Mouse (Mus musculus): ENCODE measurements around the gene Tiam1. TPM values are rescaled to one million over a fixed set of nuclear protein-coding genes. Genes with fewer than 3 reads are reported as not detected.

Gene Tiam1
- polyA plus RNA-seq, 1 experiment, result 10.7 TPM

- no peak for TF ChIP-seq POLR2A (IDR thresholded peaks at IDR 0.05; ENCODE audit: borderline replicate concordance, control insufficient read depth, low read depth, low read length)
- TF ChIP-seq CTCF (IDR thresholded peaks at IDR 0.05; ENCODE audit: control insufficient read depth, insufficient read depth, low read length), result peak; percentile 56
- no peaks in the 10 kb centered on the region for H3K4me1 ChIP-seq (ENCODE audit: control insufficient read depth, insufficient read depth, low read length)
- no peak overlapping the region for H3K27ac ChIP-seq (ENCODE audit: control insufficient read depth, insufficient read depth, low read depth, low read length, poor library complexity)
- no peak overlapping the region for H3K4me3 ChIP-seq (replicated peaks; ENCODE audit: control insufficient read depth, low read depth, low read length)
- 34% methylated on average over 5 of the region's 5 CpGs for WGBS
These were observed 299.0 kb downstream of the Tiam1 start for GRCm38 (mm10) chr16:89844580-89844979.

DNA sequence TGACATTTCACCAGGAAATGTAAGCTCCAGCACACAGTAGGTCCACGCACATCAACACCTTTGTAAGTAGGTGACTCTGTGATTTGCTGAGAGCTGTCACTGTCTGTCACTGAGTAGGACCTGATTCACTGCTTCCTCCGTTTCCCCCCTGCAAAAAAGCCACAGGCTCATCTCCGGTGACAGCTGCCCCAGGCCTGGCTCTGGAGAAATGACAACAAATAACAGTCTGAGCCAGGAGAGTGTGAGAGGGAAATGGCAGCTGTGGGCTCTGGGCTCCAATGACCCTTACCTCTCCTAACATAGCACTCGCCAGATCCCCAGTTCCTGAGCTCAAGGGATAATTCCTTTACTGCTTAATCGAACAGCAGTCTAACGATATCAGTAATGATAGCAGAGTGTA, 301.7 kb downstream of the Tiam1 start:
- Histone ChIP-seq H3K4me3 (replicated peaks; ENCODE audit: control insufficient read depth, low read depth, low read length) (no peak overlapping the region), H3K27ac (ENCODE audit: control insufficient read depth, insufficient read depth, low read depth, low read length, poor library complexity) (no peak overlapping the region), H3K4me1 (ENCODE audit: control insufficient read depth, insufficient read depth, low read length) (no peaks in the 10 kb centered on the region)
- TF ChIP-seq CTCF (IDR thresholded peaks at IDR 0.05; ENCODE audit: control insufficient read depth, insufficient read depth, low read length) (no peak), POLR2A (IDR thresholded peaks at IDR 0.05; ENCODE audit: borderline replicate concordance, control insufficient read depth, low read depth, low read length) (no peak)
- WGBS, result 73% methylated on average over 6 of the region's 6 CpGs

DNA sequence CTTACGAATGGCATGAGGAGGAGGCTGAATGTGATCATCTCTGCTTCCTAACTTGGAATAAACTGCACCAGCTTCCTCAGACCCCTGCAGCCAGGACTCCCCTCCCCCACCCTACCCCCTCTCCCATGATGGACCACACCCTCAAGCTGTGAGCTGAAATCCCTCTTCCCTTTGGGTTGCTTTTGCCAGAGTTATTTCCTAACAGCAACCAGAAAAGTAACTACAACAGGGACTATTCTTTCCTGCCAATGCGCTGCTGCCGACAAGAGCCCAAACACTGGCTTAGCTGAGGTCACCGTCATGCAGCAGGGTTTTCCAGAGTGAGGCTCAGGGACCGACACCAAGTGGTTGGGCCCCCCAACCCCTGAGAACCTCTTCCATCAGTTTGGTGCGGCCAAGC, 303.2 kb downstream of the Tiam1 start:
- Histone ChIP-seq H3K4me3 (replicated peaks; ENCODE audit: control insufficient read depth, low read depth, low read length) (no peak overlapping the region), H3K4me1 (ENCODE audit: control insufficient read depth, insufficient read depth, low read length) (no peaks in the 10 kb centered on the region), H3K27ac (ENCODE audit: control insufficient read depth, insufficient read depth, low read depth, low read length, poor library complexity) (no peak overlapping the region)
- TF ChIP-seq CTCF (IDR thresholded peaks at IDR 0.05; ENCODE audit: control insufficient read depth, insufficient read depth, low read length), result no peak
- TF ChIP-seq POLR2A (IDR thresholded peaks at IDR 0.05; ENCODE audit: borderline replicate concordance, control insufficient read depth, low read depth, low read length), result no peak
- WGBS, result 85% methylated on average over 6 of the region's 6 CpGs

DNA sequence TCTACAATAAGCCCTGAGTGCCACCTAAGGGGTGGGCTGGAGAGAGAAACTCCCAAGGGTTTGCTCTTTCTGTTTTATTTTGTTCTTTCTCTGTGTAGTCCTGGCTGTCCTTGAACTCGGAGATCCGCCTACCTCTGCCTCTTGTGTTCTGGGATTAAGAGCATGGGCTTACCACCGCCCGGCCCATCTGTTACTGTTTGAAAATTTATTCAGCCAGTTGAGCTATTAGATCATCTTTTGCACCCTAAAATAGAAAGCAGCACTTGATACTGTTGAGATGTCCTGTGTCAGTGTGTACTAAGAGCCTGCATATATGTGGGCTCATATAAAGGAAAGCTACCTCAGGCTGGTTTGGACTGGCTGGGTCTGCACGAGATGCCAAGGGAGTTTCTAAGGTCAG, 303.7 kb downstream of the Tiam1 start:
- no peaks in the 10 kb centered on the region for H3K4me1 ChIP-seq (ENCODE audit: control insufficient read depth, insufficient read depth, low read length)
- H3K4me3 ChIP-seq (replicated peaks; ENCODE audit: control insufficient read depth, low read depth, low read length), result no peak overlapping the region
- no peak overlapping the region for H3K27ac ChIP-seq (ENCODE audit: control insufficient read depth, insufficient read depth, low read depth, low read length, poor library complexity)
- 89% methylated on average over 5 of the region's 5 CpGs for WGBS
- TF ChIP-seq POLR2A (IDR thresholded peaks at IDR 0.05; ENCODE audit: borderline replicate concordance, control insufficient read depth, low read depth, low read length), result no peak
- TF ChIP-seq CTCF (IDR thresholded peaks at IDR 0.05; ENCODE audit: control insufficient read depth, insufficient read depth, low read length), result no peak

DNA sequence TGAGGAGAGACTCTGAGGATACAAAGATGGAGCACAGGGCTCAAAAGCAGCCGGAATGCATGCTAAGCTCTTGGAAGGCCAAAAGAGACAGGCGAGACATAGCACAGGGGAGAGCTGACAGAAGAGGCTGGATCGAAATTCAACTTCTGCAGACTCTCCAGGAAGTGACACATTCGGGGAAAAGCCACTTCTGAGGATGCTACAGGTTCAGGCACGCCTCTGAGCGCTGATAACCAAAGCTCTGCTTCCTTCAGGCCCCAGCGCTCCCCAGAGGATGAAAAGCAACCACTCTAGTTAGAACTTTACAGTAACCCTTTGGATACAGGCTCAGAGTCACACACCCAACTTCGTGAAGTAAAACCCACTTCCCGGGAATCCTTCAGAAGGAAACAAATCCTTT, 306.5 kb downstream of the Tiam1 start:
- Histone ChIP-seq H3K27ac (ENCODE audit: control insufficient read depth, insufficient read depth, low read depth, low read length, poor library complexity) (no peak overlapping the region), H3K4me1 (ENCODE audit: control insufficient read depth, insufficient read depth, low read length) (no peaks in the 10 kb centered on the region), H3K4me3 (replicated peaks; ENCODE audit: control insufficient read depth, low read depth, low read length) (no peak overlapping the region)
- TF ChIP-seq POLR2A (IDR thresholded peaks at IDR 0.05; ENCODE audit: borderline replicate concordance, control insufficient read depth, low read depth, low read length), result no peak
- no peak for TF ChIP-seq CTCF (IDR thresholded peaks at IDR 0.05; ENCODE audit: control insufficient read depth, insufficient read depth, low read length)
- 71% methylated on average over 9 of the region's 9 CpGs for WGBS

GRCm38 (mm10) chr16:89835551-89835950, 308.0 kb downstream of the Tiam1 start:
- Histone ChIP-seq H3K4me1 (ENCODE audit: control insufficient read depth, insufficient read depth, low read length) (no peaks in the 10 kb centered on the region), H3K27ac (ENCODE audit: control insufficient read depth, insufficient read depth, low read depth, low read length, poor library complexity) (no peak overlapping the region), H3K4me3 (replicated peaks; ENCODE audit: control insufficient read depth, low read depth, low read length) (no peak overlapping the region)
- 57% methylated on average over 7 of the region's 7 CpGs for WGBS
- TF ChIP-seq POLR2A (IDR thresholded peaks at IDR 0.05; ENCODE audit: borderline replicate concordance, control insufficient read depth, low read depth, low read length), result no peak
- no peak for TF ChIP-seq CTCF (IDR thresholded peaks at IDR 0.05; ENCODE audit: control insufficient read depth, insufficient read depth, low read length)

DNA sequence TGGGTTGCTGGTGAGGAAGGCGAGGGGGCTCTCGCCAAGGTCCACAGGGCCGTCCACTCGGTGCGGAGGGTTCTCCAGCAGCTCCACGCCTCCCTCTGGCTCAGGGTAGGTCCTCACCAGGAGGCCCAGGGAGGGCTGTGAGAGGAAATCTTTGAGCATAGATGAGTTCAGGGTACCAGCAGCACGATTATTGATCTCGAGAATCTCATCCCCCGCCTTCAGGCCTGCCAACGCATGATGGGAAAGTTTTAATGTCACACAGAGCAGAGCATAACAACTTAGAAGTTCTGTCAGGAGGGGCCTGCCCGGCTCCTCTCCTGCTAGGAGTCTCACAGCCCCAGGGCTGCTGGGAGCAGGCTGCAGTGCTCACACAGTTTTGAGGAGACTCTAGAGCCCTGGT, 310.6 kb downstream of the Tiam1 start:
- Histone ChIP-seq H3K27ac (ENCODE audit: control insufficient read depth, insufficient read depth, low read depth, low read length, poor library complexity) (no peak overlapping the region), H3K4me3 (replicated peaks; ENCODE audit: control insufficient read depth, low read depth, low read length) (no peak overlapping the region), H3K4me1 (ENCODE audit: control insufficient read depth, insufficient read depth, low read length) (no peaks in the 10 kb centered on the region)
- 88% methylated on average over 11 of the region's 11 CpGs for WGBS
- TF ChIP-seq POLR2A (IDR thresholded peaks at IDR 0.05; ENCODE audit: borderline replicate concordance, control insufficient read depth, low read depth, low read length) (no peak), CTCF (IDR thresholded peaks at IDR 0.05; ENCODE audit: control insufficient read depth, insufficient read depth, low read length) (no peak)

DNA sequence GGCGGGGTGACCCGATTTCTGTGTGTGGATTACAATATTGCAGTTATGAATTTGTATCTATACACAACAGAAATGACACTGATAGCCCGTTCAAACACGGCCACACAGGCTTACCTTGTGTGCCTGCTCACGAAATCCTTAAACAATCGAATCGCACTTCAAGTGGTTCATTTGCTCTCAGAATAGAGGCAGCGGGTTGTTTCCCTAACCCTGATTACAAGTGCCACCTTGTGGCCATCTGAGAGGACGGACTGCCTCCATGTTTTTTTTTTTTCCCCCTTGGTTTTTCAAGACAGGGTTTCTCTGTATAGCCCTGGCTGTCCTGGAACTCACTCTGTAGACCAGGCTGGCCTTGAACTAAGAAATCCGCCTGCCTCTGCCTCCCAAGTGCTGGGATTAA, 312.4 kb downstream of the Tiam1 start:
- Histone ChIP-seq H3K4me3 (replicated peaks; ENCODE audit: control insufficient read depth, low read depth, low read length) (no peak overlapping the region), H3K27ac (ENCODE audit: control insufficient read depth, insufficient read depth, low read depth, low read length, poor library complexity) (no peak overlapping the region), H3K4me1 (ENCODE audit: control insufficient read depth, insufficient read depth, low read length) (no peaks in the 10 kb centered on the region)
- TF ChIP-seq POLR2A (IDR thresholded peaks at IDR 0.05; ENCODE audit: borderline replicate concordance, control insufficient read depth, low read depth, low read length) (no peak), CTCF (IDR thresholded peaks at IDR 0.05; ENCODE audit: control insufficient read depth, insufficient read depth, low read length) (no peak)
- WGBS, result 46% methylated on average over 10 of the region's 10 CpGs

DNA sequence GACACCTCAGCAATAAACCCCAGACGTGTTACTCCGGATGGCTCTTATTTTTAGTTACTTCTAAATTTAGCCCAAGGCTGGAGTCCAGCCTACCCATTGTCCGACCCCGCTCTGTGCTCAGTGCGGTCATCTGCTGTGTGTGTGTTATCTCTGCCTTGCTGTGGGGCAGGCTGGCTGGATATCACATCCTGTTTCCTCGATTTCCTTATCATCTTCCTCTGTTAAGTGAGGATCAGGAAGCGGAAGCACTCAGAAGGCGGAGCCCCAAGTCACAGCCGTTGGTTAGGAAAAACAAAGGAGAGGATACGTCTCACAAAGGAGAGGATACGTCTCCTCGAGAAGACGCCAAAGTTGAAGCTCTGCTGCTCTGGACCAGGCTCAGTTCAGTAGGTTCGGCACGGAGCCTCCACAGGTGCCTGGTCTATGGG, 313.3 kb downstream of the Tiam1 start:
- Histone ChIP-seq H3K4me1 (ENCODE audit: control insufficient read depth, insufficient read depth, low read length) (no peaks in the 10 kb centered on the region), H3K4me3 (replicated peaks; ENCODE audit: control insufficient read depth, low read depth, low read length) (no peak overlapping the region), H3K27ac (ENCODE audit: control insufficient read depth, insufficient read depth, low read depth, low read length, poor library complexity) (no peak overlapping the region)
- 80% methylated on average over 15 of the region's 15 CpGs for WGBS
- no peak for TF ChIP-seq CTCF (IDR thresholded peaks at IDR 0.05; ENCODE audit: control insufficient read depth, insufficient read depth, low read length)
- TF ChIP-seq POLR2A (IDR thresholded peaks at IDR 0.05; ENCODE audit: borderline replicate concordance, control insufficient read depth, low read depth, low read length), result no peak
